Mouse (Mus musculus) embryonic fibroblast, embryonic 13.5 days (primary cell): ENCODE data around the gene Stt3b.

Source experiments
- CTCF ChIP-seq: IDR thresholded peaks from 2 replicates; pipeline ENCODE4 v1.5.1; 2011; ENCODE audit warnings: mild to moderate bottlenecking, control low read depth, low read length, moderate library complexity, borderline replicate concordance; ENCODE audit not compliant: insufficient read depth
- POLR2A ChIP-seq: IDR thresholded peaks from 2 replicates; pipeline ENCODE4 v1.6.1; 2011; ENCODE audit warnings: low read depth, mild to moderate bottlenecking, control low read depth, low read length, moderate library complexity

- TF ChIP-seq CTCF (no peak), POLR2A (no peak)
Observed at GRCm38 (mm10) chr9:115333016-115333415, 22.8 kb upstream of the Stt3b start.
